Mouse (Mus musculus): Measurements from ENCODE around the gene Zfp871. TPM values are rescaled to one million over a fixed set of nuclear protein-coding genes. Genes with fewer than 3 reads are reported as not detected.
"Not testable (repeated sequence)": the region's sequence is repeated elsewhere in the genome, so short reads cannot be mapped to it uniquely, and the experiment has no call there.

Gene Zfp871
- total RNA-seq, 2 experiments from 2014 or later = 26.5 to 45.8 TPM

DNA sequence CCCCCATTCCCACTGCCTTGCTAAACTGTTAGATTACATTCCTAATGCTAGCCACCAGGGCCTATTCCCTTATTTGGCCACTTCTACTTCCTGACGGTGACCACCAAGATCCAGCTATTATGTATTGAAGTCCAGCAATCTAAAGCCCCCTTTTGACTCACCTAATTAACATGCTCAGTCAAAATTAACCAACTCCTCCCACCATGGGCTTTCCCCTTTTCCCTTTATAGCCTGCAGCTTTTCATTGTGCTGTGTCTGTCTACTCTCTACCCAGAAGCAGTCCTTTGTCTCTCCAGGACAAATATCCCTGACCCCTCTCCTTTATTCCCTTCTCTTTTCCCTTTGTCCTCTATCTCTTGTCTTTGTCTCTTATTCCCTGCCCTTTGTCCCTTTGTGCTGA is 47.0 kb downstream of the Zfp871 start:
- no peak for ATAC-seq (ENCODE audit: poor library complexity, severe bottlenecking)

- ATAC-seq (ENCODE audit: poor library complexity, severe bottlenecking) = no peak
These were observed 49.7 kb downstream of the Zfp871 start for GRCm38 (mm10) chr17:32738406-32738805.

DNA sequence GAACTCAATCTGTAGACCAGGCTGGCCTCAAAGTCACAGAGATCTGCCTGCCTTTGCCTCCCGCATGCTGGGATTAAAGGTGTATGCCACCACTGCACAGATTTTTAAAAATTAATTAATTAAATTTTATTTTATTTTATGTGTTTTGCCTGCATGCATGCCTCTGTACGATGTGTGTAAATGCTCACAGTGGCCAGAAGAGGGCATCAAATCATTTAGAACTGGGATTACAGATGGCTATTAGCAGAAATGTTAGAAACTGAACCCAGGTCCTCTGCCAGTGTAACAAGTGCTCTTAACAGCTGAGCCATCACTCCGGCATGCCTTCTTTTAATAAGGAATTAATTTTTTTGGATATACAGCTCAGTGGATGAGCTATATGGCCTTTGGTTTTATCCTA is 59.1 kb downstream of the Zfp871 start:
- ATAC-seq (ENCODE audit: poor library complexity, severe bottlenecking) = no peak

- ATAC-seq (ENCODE audit: poor library complexity, severe bottlenecking) = not testable (repeated sequence)
These were observed 61.7 kb downstream of the Zfp871 start for GRCm38 (mm10) chr17:32726360-32726759.

DNA sequence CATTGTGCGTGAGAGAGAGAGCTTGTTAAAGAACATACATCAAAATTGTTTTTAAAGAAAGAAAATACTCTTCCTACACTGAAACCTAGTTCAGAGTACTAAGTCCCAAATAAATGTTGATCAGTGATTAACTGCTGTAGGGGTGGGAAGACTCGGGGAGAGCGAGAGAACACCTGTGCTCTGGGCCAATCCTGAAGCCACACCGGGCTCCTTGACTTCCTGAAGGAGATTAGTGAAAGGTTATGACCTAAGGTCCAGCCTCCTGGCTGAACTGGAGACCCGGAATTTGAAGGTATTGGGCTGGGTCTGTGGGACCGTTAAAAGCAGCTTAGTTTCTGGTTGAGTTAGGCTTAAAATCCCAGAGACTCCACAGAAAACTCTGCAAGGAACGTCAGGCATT is 65.3 kb downstream of the Zfp871 start:
- ATAC-seq (ENCODE audit: poor library complexity, severe bottlenecking) = no peak

- not testable (repeated sequence) for ATAC-seq (ENCODE audit: poor library complexity, severe bottlenecking)
These were observed 65.9 kb downstream of the Zfp871 start for GRCm38 (mm10) chr17:32722151-32722550.

Other genes with a start within 250 kb of the Zfp871 start
- gene Cyp4f37, start 167.0 kb downstream of the Zfp871 start, total RNA-seq (2015) = not detected in 2 replicates
- gene Cyp4f37, start 167.0 kb downstream of the Zfp871 start, total RNA-seq (2017) = 1.1 TPM in 1 of 2 replicates, not detected in the other
- gene Cyp4f40, start 129.4 kb downstream of the Zfp871 start, total RNA-seq (2015) = not detected in 2 replicates
- not detected in 2 replicates for gene Cyp4f40, start 129.4 kb downstream of the Zfp871 start, total RNA-seq (2017)
- not detected in 2 replicates for gene Cyp4f15, start 102.7 kb downstream of the Zfp871 start, total RNA-seq (2015)
- gene Cyp4f15, start 102.7 kb downstream of the Zfp871 start, total RNA-seq (2017) = not detected in 2 replicates
- not detected in 2 replicates for gene Zfp811, start 21.6 kb upstream of the Zfp871 start, total RNA-seq (2015)
- 0.18 TPM in 1 of 2 replicates, not detected in the other for gene Zfp811, start 21.6 kb upstream of the Zfp871 start, total RNA-seq (2017)
- gene Zfp799, start 42.0 kb upstream of the Zfp871 start, total RNA-seq (2015) = 2.4 and 3.2 TPM in 2 replicates
- 2.6 and 3.3 TPM in 2 replicates for gene Zfp799, start 42.0 kb upstream of the Zfp871 start, total RNA-seq (2017)
- 2.4 and 3.4 TPM in 2 replicates for gene Zfp870, start 103.4 kb upstream of the Zfp871 start, total RNA-seq (2015)
- 2.1 and 2.9 TPM in 2 replicates for gene Zfp870, start 103.4 kb upstream of the Zfp871 start, total RNA-seq (2017)
- gene Cyp4f14, start 129.1 kb upstream of the Zfp871 start, total RNA-seq (2015) = not detected in 2 replicates
- not detected in 2 replicates for gene Cyp4f14, start 129.1 kb upstream of the Zfp871 start, total RNA-seq (2017)
- 19.0 and 20.2 TPM in 2 replicates for gene Cyp4f13, start 159.1 kb upstream of the Zfp871 start, total RNA-seq (2015)
- 9.2 and 11.7 TPM in 2 replicates for gene Cyp4f13, start 159.1 kb upstream of the Zfp871 start, total RNA-seq (2017)
- gene Zfp472, start 177.5 kb upstream of the Zfp871 start, total RNA-seq (2015) = 16.7 and 20.0 TPM in 2 replicates
- 14.0 and 22.5 TPM in 2 replicates for gene Zfp472, start 177.5 kb upstream of the Zfp871 start, total RNA-seq (2017)
- 5.2 and 7.2 TPM in 2 replicates for gene Zfp952, start 204.8 kb upstream of the Zfp871 start, total RNA-seq (2015)
- gene Zfp952, start 204.8 kb upstream of the Zfp871 start, total RNA-seq (2017) = 6.4 and 8.2 TPM in 2 replicates
- gene Zfp763, start 245.1 kb upstream of the Zfp871 start, total RNA-seq (2015) = 3.8 and 4.0 TPM in 2 replicates
- 3.0 and 3.6 TPM in 2 replicates for gene Zfp763, start 245.1 kb upstream of the Zfp871 start, total RNA-seq (2017)

All from megakaryocyte, adult 5-6 weeks (primary cell).